Mouse (Mus musculus) lung, postnatal 36 days (tissue): ENCODE results near the gene Sgpp1.
"Not testable (repeated sequence)": the region's sequence is repeated elsewhere in the genome, so short reads cannot be mapped to it uniquely, and the experiment has no call there.

Experiments
- DNase-seq: peaks from one replicate; pipeline ENCODE4 v3.0.0; 2022; ENCODE audit warnings: mixed read lengths

The Sgpp1 gene

GRCm38 (mm10) chr12:75731927-75732443, 3.5 kb downstream of the Sgpp1 start:
- DNase-seq, result no peak

- no peak for DNase-seq
Observed at GRCm38 (mm10) chr12:75731508-75731907, 4.0 kb downstream of the Sgpp1 start.

GRCm38 (mm10) chr12:75730458-75730857, 5.1 kb downstream of the Sgpp1 start:
- DNase-seq, result no peak

- no peak for DNase-seq
Observed at GRCm38 (mm10) chr12:75729876-75730275, 5.7 kb downstream of the Sgpp1 start.

GRCm38 (mm10) chr12:75727333-75728125, 8.0 kb downstream of the Sgpp1 start:
- DNase-seq, result no peak

- no peak for DNase-seq
Observed at GRCm38 (mm10) chr12:75726349-75726861, 9.1 kb downstream of the Sgpp1 start.

- DNase-seq, result no peak
Observed at GRCm38 (mm10) chr12:75724621-75725324, 10.8 kb downstream of the Sgpp1 start.

- DNase-seq, result no peak
Observed at GRCm38 (mm10) chr12:75723839-75724463, 11.6 kb downstream of the Sgpp1 start.

GRCm38 (mm10) chr12:75721941-75722340, 13.6 kb downstream of the Sgpp1 start:
- no peak for DNase-seq

- DNase-seq, result no peak
Observed at GRCm38 (mm10) chr12:75721006-75721405, 14.5 kb downstream of the Sgpp1 start.

GRCm38 (mm10) chr12:75713596-75713995, 21.9 kb downstream of the Sgpp1 start:
- no peak for DNase-seq

GRCm38 (mm10) chr12:75712905-75713304, 22.6 kb downstream of the Sgpp1 start:
- DNase-seq, result not testable (repeated sequence)

GRCm38 (mm10) chr12:75710596-75711376, 24.7 kb downstream of the Sgpp1 start:
- DNase-seq, result no peak

GRCm38 (mm10) chr12:75709506-75709905, 26.0 kb downstream of the Sgpp1 start:
- no peak for DNase-seq

GRCm38 (mm10) chr12:75706670-75707069, 28.9 kb downstream of the Sgpp1 start:
- DNase-seq, result no peak

- no peak for DNase-seq
Observed at GRCm38 (mm10) chr12:75702739-75703122, 32.8 kb downstream of the Sgpp1 start.

- no peak for DNase-seq
Observed at GRCm38 (mm10) chr12:75702084-75702738, 33.3 kb downstream of the Sgpp1 start.

- DNase-seq, result no peak
Observed at GRCm38 (mm10) chr12:75701173-75702083, 34.1 kb downstream of the Sgpp1 start.

GRCm38 (mm10) chr12:75698692-75699091, 36.8 kb downstream of the Sgpp1 start:
- no peak for DNase-seq

GRCm38 (mm10) chr12:75695845-75696244, 39.7 kb downstream of the Sgpp1 start:
- not testable (repeated sequence) for DNase-seq

- peak; percentile 33 for DNase-seq
Observed at GRCm38 (mm10) chr12:75689003-75689402, 46.5 kb downstream of the Sgpp1 start.
